Mouse (Mus musculus): Measurements from ENCODE around the gene 4933400A11Rik. TPM values are rescaled to one million over a fixed set of nuclear protein-coding genes. Genes with fewer than 3 reads are reported as not detected.

4933400A11Rik gene
- polyA plus RNA-seq, 1 experiment from 2014 or later, result 0.18 TPM

GRCm38 (mm10) chrX:169794831-169795311 is 15.4 kb upstream of the 4933400A11Rik start:
- no peak overlapping the region for H3K27ac ChIP-seq (replicated peaks)
- peaks cover 39% of the 10 kb centered on the region for H3K27me3 ChIP-seq
- H3K36me3 ChIP-seq, result no peaks in the 10 kb centered on the region
- H3K4me1 ChIP-seq (replicated peaks), result no peaks in the 10 kb centered on the region
- no peak overlapping the region for H3K9ac ChIP-seq
- H3K4me3 ChIP-seq, result no peak overlapping the region
- H3K9me3 ChIP-seq, result no peaks in the 10 kb centered on the region
- no peak overlapping the region for H3K4me2 ChIP-seq
- 66% methylated on average over 7 of the region's 7 CpGs for WGBS
- no peak for ATAC-seq (ENCODE audit: low read depth)

DNA sequence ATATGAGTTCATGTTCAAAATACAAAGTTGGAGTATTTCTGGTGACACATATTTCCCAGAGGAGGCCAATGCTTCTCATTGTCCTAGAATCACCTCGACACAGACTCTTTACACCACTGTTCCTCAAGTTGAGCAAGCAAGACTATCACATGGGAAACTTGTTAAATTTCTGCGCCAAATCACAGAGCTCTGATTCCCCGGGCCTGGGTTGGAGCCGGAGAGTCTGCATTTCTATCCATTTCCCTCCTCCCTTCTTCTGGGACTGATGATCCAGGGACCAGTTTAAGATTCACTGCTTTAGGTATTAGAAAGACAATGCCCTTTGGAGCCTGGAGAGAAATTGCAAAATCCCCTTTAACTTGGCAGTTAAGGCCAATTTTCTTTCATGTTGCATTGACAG is 15.0 kb upstream of the 4933400A11Rik start:
- Histone ChIP-seq H3K36me3 (no peaks in the 10 kb centered on the region), H3K4me3 (no peak overlapping the region), H3K27ac (replicated peaks) (no peak overlapping the region), H3K4me1 (replicated peaks) (no peaks in the 10 kb centered on the region), H3K9ac (no peak overlapping the region), H3K4me2 (no peak overlapping the region), H3K27me3 (peaks cover 43% of the 10 kb centered on the region), H3K9me3 (no peaks in the 10 kb centered on the region)
- WGBS, result 75% methylated on average over 4 of the region's 4 CpGs
- ATAC-seq (ENCODE audit: low read depth), result no peak

DNA sequence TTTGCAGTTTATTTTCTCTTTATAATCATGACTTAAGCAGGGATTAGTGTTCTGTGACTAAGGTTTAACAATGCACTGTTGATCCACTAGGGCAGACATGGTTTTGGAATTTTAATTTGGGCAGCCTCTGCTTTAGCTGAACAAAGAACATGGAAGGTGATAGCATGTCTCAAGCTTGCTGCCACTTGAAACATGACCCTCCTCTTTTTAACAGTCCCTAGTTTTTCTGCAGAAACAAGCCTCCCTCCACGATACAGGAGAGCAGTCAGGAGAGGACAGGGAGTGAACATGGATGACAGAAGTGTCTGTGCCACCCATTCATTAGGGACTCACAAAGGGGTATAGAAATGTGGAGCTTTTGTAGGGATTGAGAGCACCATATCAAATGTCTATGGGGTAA is 13.4 kb upstream of the 4933400A11Rik start:
- Histone ChIP-seq H3K27ac (replicated peaks) (no peak overlapping the region), H3K4me3 (no peak overlapping the region), H3K9ac (no peak overlapping the region), H3K27me3 (peaks cover 49% of the 10 kb centered on the region), H3K9me3 (no peaks in the 10 kb centered on the region), H3K4me1 (replicated peaks) (no peaks in the 10 kb centered on the region), H3K36me3 (no peaks in the 10 kb centered on the region), H3K4me2 (no peak overlapping the region)
- no peak for ATAC-seq (ENCODE audit: low read depth)
- 27% methylated on average over 1 of the region's 1 CpGs for WGBS

GRCm38 (mm10) chrX:169789702-169790101 is 10.3 kb upstream of the 4933400A11Rik start:
- no peak for ATAC-seq (ENCODE audit: low read depth)
- H3K4me1 ChIP-seq (replicated peaks), result no peaks in the 10 kb centered on the region
- no peaks in the 10 kb centered on the region for H3K36me3 ChIP-seq
- no peak overlapping the region for H3K4me3 ChIP-seq
- H3K9me3 ChIP-seq, result no peaks in the 10 kb centered on the region
- no peak overlapping the region for H3K9ac ChIP-seq
- no peak overlapping the region for H3K4me2 ChIP-seq
- WGBS, result 82% methylated on average over 5 of the region's 5 CpGs
- peaks cover 28% of the 10 kb centered on the region for H3K27me3 ChIP-seq
- H3K27ac ChIP-seq (replicated peaks), result no peak overlapping the region

DNA sequence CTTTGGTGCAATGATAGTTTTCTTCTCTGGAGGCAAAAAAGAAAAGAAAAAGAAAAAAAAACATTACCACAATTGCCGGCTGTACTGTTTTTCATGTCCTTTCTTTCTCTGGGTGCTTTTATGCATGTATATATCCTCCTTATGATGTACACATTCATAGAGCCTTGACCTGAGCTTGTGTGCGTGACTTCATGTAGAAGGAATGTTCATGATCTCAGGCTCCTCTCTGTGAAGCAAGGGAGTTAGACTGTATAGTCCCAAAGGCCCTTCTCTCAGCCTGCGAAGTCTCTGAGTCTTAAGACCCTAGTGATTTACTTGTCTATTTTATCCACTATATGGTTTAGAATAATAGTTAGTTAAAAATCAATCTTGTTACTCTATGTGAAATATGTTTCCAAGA is 21.4 kb downstream of the 4933400A11Rik start:
- H3K27me3 ChIP-seq, result peaks cover 35% of the 10 kb centered on the region
- WGBS, result 81% methylated on average over 3 of the region's 3 CpGs
- H3K36me3 ChIP-seq, result no peaks in the 10 kb centered on the region
- no peaks in the 10 kb centered on the region for H3K4me1 ChIP-seq (replicated peaks)
- no peak overlapping the region for H3K9ac ChIP-seq
- H3K27ac ChIP-seq (replicated peaks), result no peak overlapping the region
- H3K9me3 ChIP-seq, result no peaks in the 10 kb centered on the region
- H3K4me3 ChIP-seq, result no peak overlapping the region
- H3K4me2 ChIP-seq, result no peak overlapping the region
- no peak for ATAC-seq (ENCODE audit: low read depth)

DNA sequence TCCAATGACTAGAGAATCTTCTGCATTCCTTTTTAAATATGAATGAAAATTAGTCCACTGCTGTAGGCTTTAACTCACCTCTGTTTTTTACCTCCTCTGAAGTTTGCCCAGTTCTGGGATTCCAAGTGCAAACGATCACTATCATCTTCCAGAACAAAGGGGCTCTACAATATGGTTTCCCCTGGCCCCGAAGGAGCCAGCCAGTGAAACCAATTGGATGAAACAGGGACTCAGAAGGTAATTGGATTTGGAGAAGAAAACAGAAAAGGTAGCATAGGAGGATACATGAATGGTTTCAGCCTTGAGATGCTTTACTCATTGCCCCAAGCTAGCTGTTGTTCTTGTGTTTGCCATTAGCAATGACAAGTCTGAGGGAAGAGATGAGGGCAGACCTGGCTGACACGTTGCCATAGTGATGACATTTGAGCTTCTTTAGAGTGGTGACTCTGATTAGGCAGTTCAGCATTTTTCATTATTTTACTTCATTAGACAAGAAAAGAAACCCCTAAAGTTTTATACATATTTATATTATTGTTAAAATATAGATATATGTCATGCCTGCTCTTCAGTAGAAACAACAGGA is 44.0 kb downstream of the 4933400A11Rik start:
- Histone ChIP-seq H3K4me2 (no peak overlapping the region), H3K27ac (replicated peaks) (no peak overlapping the region), H3K4me3 (no peak overlapping the region), H3K9ac (no peak overlapping the region), H3K9me3 (no peaks in the 10 kb centered on the region), H3K4me1 (replicated peaks) (no peaks in the 10 kb centered on the region), H3K27me3 (peaks cover 54% of the 10 kb centered on the region), H3K36me3 (no peaks in the 10 kb centered on the region)
- no peak for ATAC-seq (ENCODE audit: low read depth)
- WGBS, result 69% methylated on average over 3 of the region's 3 CpGs

Other genes starting within 250 kb of the 4933400A11Rik start
- gene Mid1, start 94.4 kb downstream of the 4933400A11Rik start, polyA plus RNA-seq (2015; fragmentation: Nextera tagmentation; extraction: Ambion mirVana), result 5.2 and 6.4 TPM in 2 replicates
- 139 and 172 TPM in 2 replicates for gene Gm21887, start 230.0 kb upstream of the 4933400A11Rik start, polyA plus RNA-seq (2015; fragmentation: Nextera tagmentation; extraction: Ambion mirVana)

All from neural tube, embryonic 13.5 days (tissue).